Mouse (Mus musculus) G1E (cell line): ENCODE results near the gene Tes.

Source experiments
- CTCF ChIP-seq: IDR thresholded peaks from 2 replicates; pipeline ENCODE4 v1.5.1; 2012; ENCODE audit warnings: low read depth, low read length, inconsistent platforms, mixed read lengths
- TAL1 ChIP-seq: conservative IDR thresholded peaks from 2 replicates; pipeline ENCODE4 v1.6.1; 2012; ENCODE audit warnings: low read depth, low read length, inconsistent platforms, mixed read lengths

DNA sequence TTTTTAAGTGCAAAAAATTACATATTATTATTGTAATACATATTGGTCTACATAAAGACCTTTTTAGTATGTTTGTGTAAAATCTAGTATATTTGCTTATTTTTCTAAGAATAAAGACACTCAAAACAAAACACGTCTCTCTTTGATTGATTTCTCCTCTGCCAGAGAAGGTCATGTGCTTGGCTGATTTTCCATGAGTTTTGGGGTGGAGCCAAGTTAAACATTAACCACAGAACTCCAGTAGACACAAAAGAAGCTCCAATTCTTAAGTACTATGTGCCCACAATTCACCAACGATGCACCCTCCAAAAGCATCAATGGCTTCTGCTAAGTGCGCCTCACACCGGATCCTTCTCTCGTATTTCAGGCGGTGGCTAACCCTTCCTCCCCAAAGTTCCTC is 2.6 kb upstream of the Tes start:
- TF ChIP-seq CTCF (no peak), TAL1 (no peak)
